Mouse (Mus musculus) spleen, adult 2 months (tissue): Measurements from ENCODE around the gene Rpap2. TPM values are rescaled to one million over a fixed set of nuclear protein-coding genes. Genes with fewer than 3 reads are reported as not detected.

Experiments
- DNase-seq, 2 experiments: peaks; one replicate each; pipeline versions ENCODE4 v3.0.0 to v3.0.0-alpha.2; 2012 to 2021; ENCODE audit warnings: low spot score in 2 of 2, low read depth in 1 of 2
- H3K27ac ChIP-seq: fragments of 200-500 bp; 2 replicates; pipeline ENCODE4 v1.5.1; 2012; ENCODE audit warnings: low read length, inconsistent platforms; ENCODE audit not compliant: insufficient read depth
- H3K27me3 ChIP-seq: fragments of 200-500 bp; 2 replicates; pipeline ENCODE4 v1.6.1; 2012; ENCODE audit warnings: mild to moderate bottlenecking, moderate library complexity, low read length, inconsistent platforms; ENCODE audit not compliant: control insufficient read depth, insufficient read depth
- H3K36me3 ChIP-seq: fragments of 200-500 bp; 2 replicates; pipeline ENCODE4 v1.6.1; 2012; ENCODE audit warnings: mild to moderate bottlenecking, low read length, inconsistent platforms; ENCODE audit not compliant: control insufficient read depth, insufficient read depth
- H3K4me1 ChIP-seq: fragments of 200-500 bp; 2 replicates; pipeline ENCODE4 v1.6.1; 2011; ENCODE audit warnings: inconsistent platforms; ENCODE audit not compliant: control insufficient read depth, insufficient read depth, insufficient read length
- H3K4me3 ChIP-seq: fragments of 200-500 bp; 2 replicates; pipeline ENCODE4 v1.5.1; 2011; ENCODE audit warnings: mild to moderate bottlenecking, inconsistent platforms; ENCODE audit not compliant: insufficient read depth, insufficient read length; ENCODE audit errors: extremely low read depth
- CTCF ChIP-seq: fragments of 200-500 bp; IDR thresholded peaks from 2 replicates; pipeline ENCODE4 v1.5.1; 2011; ENCODE audit warnings: mild to moderate bottlenecking, inconsistent platforms; ENCODE audit not compliant: insufficient read depth, insufficient read length, insufficient replicate concordance; ENCODE audit errors: extremely low read depth
- POLR2A ChIP-seq: fragments of 200-500 bp; IDR thresholded peaks from 2 replicates; pipeline ENCODE4 v1.6.1; 2011; ENCODE audit warnings: low read depth, low read length, inconsistent platforms
- WGBS: fragments of 180-500 bp; shearing (Covaris S2); methylation state at CpG from one replicate; pipeline ENCODE4 v1.1.7; 2018; 5-methylcytosine and 5-hydroxymethylcytosine counted together
- polyA plus RNA-seq: library from polyadenylated mRNA; depleted of rRNA; stranded (reverse); fragments of >200 nt; gene quantifications from 2 replicates; pipeline ENCODE4 v1.2.3, GENCODE M21; 2012

Gene Rpap2
- polyA plus RNA-seq, 1 experiment: 2.8 TPM

GRCm38 (mm10) chr5:107684380-107684779 is 87.2 kb downstream of the Rpap2 start:
- DNase-seq: peak in 1 of 2 experiments; percentile 16
- TF ChIP-seq CTCF: no peak
- TF ChIP-seq POLR2A: no peak

DNA sequence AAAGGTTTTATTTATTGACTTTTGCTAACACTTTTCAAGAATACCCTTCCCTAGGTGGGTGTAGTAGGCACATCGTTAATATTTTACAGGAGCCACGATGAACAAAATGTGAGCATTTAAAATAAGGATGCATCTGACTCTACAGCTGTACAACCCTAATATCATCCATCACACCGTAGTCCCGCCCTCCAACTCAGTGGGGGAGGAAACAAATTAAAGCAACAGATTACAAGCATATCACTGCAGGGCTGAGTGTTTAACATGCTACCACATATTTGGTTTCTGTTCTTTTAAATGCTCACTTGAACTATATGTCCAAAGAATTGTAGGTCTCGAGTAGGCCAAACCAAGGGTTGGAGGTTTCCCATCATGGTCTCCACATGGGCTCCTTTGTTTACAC is 90.0 kb downstream of the Rpap2 start:
- TF ChIP-seq POLR2A (no peak), CTCF (no peak)
- H3K27me3 ChIP-seq: no peaks in the 10 kb centered on the region
- WGBS: 90% methylated on average over 5 of the region's 5 CpGs

More at GRCm38 (mm10) chr5:107684380-107684779, 87.2 kb downstream of the Rpap2 start:
- Histone ChIP-seq H3K27ac (no peak overlapping the region), H3K27me3 (no peaks in the 10 kb centered on the region), H3K36me3 (no peaks in the 10 kb centered on the region), H3K4me1 (peaks cover 6% of the 10 kb centered on the region; the same call in 1 of the 2 replicates), H3K4me3 (no peak overlapping the region)
- WGBS: 45% methylated on average over 2 of the region's 2 CpGs

GRCm38 (mm10) chr5:107687592-107688498 is 90.7 kb downstream of the Rpap2 start:
- H3K27ac ChIP-seq: peak overlapping the region; percentile 60
- H3K27me3 ChIP-seq: no peaks in the 10 kb centered on the region
- H3K36me3 ChIP-seq: no peaks in the 10 kb centered on the region
- WGBS: 5% methylated on average over 46 of the region's 46 CpGs
- peak; percentile 19; the same call in 1 of the 2 replicates for TF ChIP-seq POLR2A
- no peak for TF ChIP-seq CTCF
- peak overlapping the region; percentile 60 for H3K4me3 ChIP-seq
- DNase-seq: peak; percentile 77 to 90
- H3K4me1 ChIP-seq: peaks cover 3% of the 10 kb centered on the region; the same call in 1 of the 2 replicates

More for the DNA sequence above, 90.0 kb downstream of the Rpap2 start:
- no peaks in the 10 kb centered on the region for H3K36me3 ChIP-seq
- DNase-seq: no peak
- H3K4me1 ChIP-seq: peaks cover 3% of the 10 kb centered on the region; the same call in 1 of the 2 replicates
- H3K27ac ChIP-seq: no peak overlapping the region
- no peak overlapping the region for H3K4me3 ChIP-seq

- H3K27ac ChIP-seq: no peak overlapping the region
- H3K4me3 ChIP-seq: peak overlapping the region; percentile 60
- H3K4me1 ChIP-seq: peaks cover 3% of the 10 kb centered on the region; the same call in 1 of the 2 replicates
- no peaks in the 10 kb centered on the region for H3K36me3 ChIP-seq
- H3K27me3 ChIP-seq: no peaks in the 10 kb centered on the region
- TF ChIP-seq CTCF: no peak
- TF ChIP-seq POLR2A: no peak
- no peak for DNase-seq
- WGBS: 26% methylated on average over 9 of the region's 9 CpGs
These were observed 91.3 kb downstream of the Rpap2 start for GRCm38 (mm10) chr5:107688499-107688866.

- Histone ChIP-seq H3K27ac (no peak overlapping the region), H3K4me1 (no peaks in the 10 kb centered on the region), H3K4me3 (no peak overlapping the region), H3K36me3 (no peaks in the 10 kb centered on the region), H3K27me3 (no peaks in the 10 kb centered on the region)
- TF ChIP-seq CTCF (no peak), POLR2A (no peak)
- 73% methylated on average over 3 of the region's 3 CpGs for whole genome bisulfite sequencing
- no peak for DNase-seq
These were observed 97.8 kb downstream of the Rpap2 start for GRCm38 (mm10) chr5:107695019-107695418.

GRCm38 (mm10) chr5:107698888-107699287 is 101.7 kb downstream of the Rpap2 start:
- peaks cover 3% of the 10 kb centered on the region; the same call in 1 of the 2 replicates for H3K4me1 ChIP-seq
- TF ChIP-seq CTCF (no peak), POLR2A (no peak)
- H3K4me3 ChIP-seq: no peak overlapping the region
- H3K27me3 ChIP-seq: no peaks in the 10 kb centered on the region
- no peak for DNase-seq
- no peak overlapping the region for H3K27ac ChIP-seq
- H3K36me3 ChIP-seq: no peaks in the 10 kb centered on the region
- WGBS: 19% methylated on average over 8 of the region's 8 CpGs

GRCm38 (mm10) chr5:107700873-107701272 is 103.7 kb downstream of the Rpap2 start:
- Histone ChIP-seq H3K36me3 (no peaks in the 10 kb centered on the region), H3K27ac (no peak overlapping the region), H3K4me3 (no peak overlapping the region), H3K27me3 (no peaks in the 10 kb centered on the region), H3K4me1 (peaks cover 3% of the 10 kb centered on the region; the same call in 1 of the 2 replicates)
- DNase-seq: no peak
- TF ChIP-seq POLR2A (no peak), CTCF (no peak)
- WGBS: 50% methylated on average over 10 of the region's 10 CpGs
